Mouse (Mus musculus) erythroblast, embryonic 14.5 days (primary cell): ENCODE data around the gene Car9. TPM values are rescaled to one million over a fixed set of nuclear protein-coding genes. Genes with fewer than 3 reads are reported as not detected.

ENCODE experiments used
- H3K27me3 ChIP-seq: 2 replicates; pipeline ENCODE4 v1.6.1; 2012; ENCODE audit warnings: inconsistent platforms; ENCODE audit not compliant: control insufficient read depth
- H3K36me3 ChIP-seq: 2 replicates; pipeline ENCODE4 v1.6.1; 2012; ENCODE audit warnings: mild to moderate bottlenecking, inconsistent platforms; ENCODE audit not compliant: control insufficient read depth
- H3K4me1 ChIP-seq: 2 replicates; pipeline ENCODE4 v1.6.1; 2012; ENCODE audit warnings: inconsistent platforms; ENCODE audit not compliant: control insufficient read depth
- H3K4me3 ChIP-seq: replicated peaks from 2 replicates; pipeline ENCODE3; 2012; ENCODE audit warnings: moderate library complexity, mild to moderate bottlenecking, inconsistent platforms
- H3K9me3 ChIP-seq: 2 replicates; pipeline ENCODE4 v1.6.1; 2012; ENCODE audit warnings: low read length, inconsistent platforms, mixed read lengths; ENCODE audit not compliant: control insufficient read depth
- GATA1 ChIP-seq: IDR thresholded peaks from 2 replicates; pipeline ENCODE4 v1.6.1; 2012; ENCODE audit warnings: low read length, inconsistent platforms, mixed read lengths
- TAL1 ChIP-seq: IDR thresholded peaks from 3 replicates; pipeline ENCODE4 v1.6.1; 2012; ENCODE audit warnings: low read length, inconsistent platforms, mixed read lengths
- polyA plus RNA-seq: library from polyadenylated mRNA; stranded (reverse); fragments of >175 nt; gene quantifications from 2 replicates; pipeline ENCODE4 v1.2.3, GENCODE M21; 2012

Gene Car9
- polyA plus RNA-seq, 1 experiment, result not detected

DNA sequence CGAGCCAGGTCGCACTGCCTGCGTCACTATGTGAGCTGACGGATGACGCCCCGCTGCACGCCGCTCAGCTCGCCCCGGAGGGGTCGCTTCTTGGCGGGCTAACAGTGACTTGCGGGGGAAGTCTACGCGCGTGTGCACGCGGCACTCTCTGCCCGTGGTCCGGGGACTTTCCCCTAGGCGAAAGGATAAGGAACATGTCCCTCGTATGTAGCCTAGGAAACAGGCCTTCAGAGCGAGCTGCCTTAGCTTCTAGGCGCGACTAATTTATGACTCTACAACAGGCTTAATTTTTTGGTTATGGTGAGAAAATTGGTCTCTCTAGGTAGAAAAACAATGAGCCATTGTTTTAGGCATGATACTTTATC, 14.0 kb upstream of the Car9 start, which contains the start of gene Ccdc107:
Gene Ccdc107 (plus strand): TSS at position 80 of the 365 bp plus-strand sequence.
- no peaks in the 10 kb centered on the region for H3K27me3 ChIP-seq
- H3K4me1 ChIP-seq, result peaks cover 76% of the 10 kb centered on the region
- peaks cover 32% of the 10 kb centered on the region for H3K36me3 ChIP-seq
- H3K9me3 ChIP-seq, result no peaks in the 10 kb centered on the region
- no peak for TF ChIP-seq TAL1
- TF ChIP-seq GATA1, result no peak
- peak within 1 kb of the TSS; percentile 81 for H3K4me3 ChIP-seq

DNA sequence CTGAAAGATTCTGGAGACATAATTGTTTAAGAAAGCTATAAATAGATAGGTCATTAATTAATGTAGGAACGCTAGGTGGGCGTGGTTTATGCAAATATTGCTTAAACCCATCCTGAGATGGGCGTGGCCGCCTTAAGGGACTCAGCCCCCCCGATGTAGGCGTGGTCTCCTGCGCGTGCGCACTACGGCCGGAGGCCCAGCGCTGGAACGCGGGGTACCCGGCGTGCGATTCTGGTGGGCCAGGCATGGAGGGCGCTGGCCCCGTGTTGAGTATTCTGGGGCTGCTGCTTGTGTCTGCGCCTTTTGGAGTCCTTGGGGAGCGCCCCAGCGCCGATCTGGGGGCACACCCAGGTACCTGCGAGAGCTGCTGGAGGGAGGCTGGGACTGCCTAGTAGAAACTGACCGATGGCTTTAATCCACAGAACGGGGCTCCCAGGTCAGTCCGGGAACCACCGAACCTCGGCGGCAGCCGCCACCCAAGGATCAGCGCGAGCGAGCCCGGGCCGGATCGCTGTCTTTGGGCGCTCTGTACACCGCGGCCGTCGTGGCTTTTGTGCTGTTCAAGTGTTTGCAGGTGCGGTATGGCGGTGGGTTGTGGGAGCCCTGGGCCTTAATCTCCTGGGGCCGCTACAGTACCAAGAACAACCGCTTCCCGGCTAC, 13.4 kb upstream of the Car9 start:
- Histone ChIP-seq H3K4me1 (peaks cover 81% of the 10 kb centered on the region), H3K36me3 (peaks cover 37% of the 10 kb centered on the region), H3K9me3 (no peaks in the 10 kb centered on the region), H3K4me3 (peak overlapping the region; percentile 81), H3K27me3 (no peaks in the 10 kb centered on the region)
- no peak for TF ChIP-seq GATA1
- TF ChIP-seq TAL1, result no peak

- peaks cover 83% of the 10 kb centered on the region for H3K4me1 ChIP-seq
- H3K36me3 ChIP-seq, result peaks cover 42% of the 10 kb centered on the region
- peak overlapping the region; percentile 81 for H3K4me3 ChIP-seq
- H3K9me3 ChIP-seq, result no peaks in the 10 kb centered on the region
- H3K27me3 ChIP-seq, result no peaks in the 10 kb centered on the region
- TF ChIP-seq TAL1 (no peak), GATA1 (no peak)
Observed at GRCm38 (mm10) chr4:43493846-43494240, 12.9 kb upstream of the Car9 start.

- Histone ChIP-seq H3K9me3 (no peaks in the 10 kb centered on the region), H3K27me3 (no peaks in the 10 kb centered on the region), H3K4me3 (no peak overlapping the region), H3K36me3 (peaks cover 43% of the 10 kb centered on the region), H3K4me1 (peaks cover 75% of the 10 kb centered on the region)
- TF ChIP-seq TAL1, result no peak
- TF ChIP-seq GATA1, result no peak
Observed at GRCm38 (mm10) chr4:43496587-43496986, 10.2 kb upstream of the Car9 start.

DNA sequence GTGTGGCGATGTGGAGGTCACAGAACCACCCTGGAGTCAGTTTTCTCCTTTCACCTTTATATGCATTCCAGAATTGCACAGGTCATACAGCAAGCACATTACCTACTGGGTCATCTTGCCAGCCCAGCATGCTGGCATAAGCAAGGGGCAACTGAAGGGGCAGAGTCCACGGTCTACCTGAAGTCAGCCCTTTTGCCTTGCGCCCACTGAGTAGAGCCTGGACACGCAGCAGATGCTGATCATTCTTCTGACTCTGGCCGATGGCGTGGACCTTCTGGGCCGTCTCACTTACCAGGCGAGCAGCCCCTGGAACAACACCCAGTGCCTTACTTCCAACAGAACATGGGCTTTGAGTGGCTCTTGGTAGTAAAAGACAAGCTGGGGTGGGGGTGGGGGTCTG, 9.4 kb upstream of the Car9 start:
- TF ChIP-seq GATA1 (no peak), TAL1 (no peak)
- Histone ChIP-seq H3K9me3 (no peaks in the 10 kb centered on the region), H3K27me3 (no peaks in the 10 kb centered on the region), H3K36me3 (peaks cover 43% of the 10 kb centered on the region), H3K4me3 (peak overlapping the region; percentile 91), H3K4me1 (peaks cover 69% of the 10 kb centered on the region)

- no peaks in the 10 kb centered on the region for H3K9me3 ChIP-seq
- H3K36me3 ChIP-seq, result peaks cover 43% of the 10 kb centered on the region
- no peaks in the 10 kb centered on the region for H3K27me3 ChIP-seq
- TF ChIP-seq TAL1 (no peak), GATA1 (no peak)
- peak overlapping the region; percentile 91 for H3K4me3 ChIP-seq
- H3K4me1 ChIP-seq, result peaks cover 65% of the 10 kb centered on the region
Observed at GRCm38 (mm10) chr4:43497946-43498345, 8.8 kb upstream of the Car9 start.

GRCm38 (mm10) chr4:43498983-43499382, 7.8 kb upstream of the Car9 start:
- Histone ChIP-seq H3K27me3 (no peaks in the 10 kb centered on the region), H3K4me1 (peaks cover 60% of the 10 kb centered on the region), H3K36me3 (peaks cover 43% of the 10 kb centered on the region), H3K9me3 (no peaks in the 10 kb centered on the region), H3K4me3 (peak overlapping the region; percentile 91)
- TF ChIP-seq GATA1 (no peak), TAL1 (no peak)

DNA sequence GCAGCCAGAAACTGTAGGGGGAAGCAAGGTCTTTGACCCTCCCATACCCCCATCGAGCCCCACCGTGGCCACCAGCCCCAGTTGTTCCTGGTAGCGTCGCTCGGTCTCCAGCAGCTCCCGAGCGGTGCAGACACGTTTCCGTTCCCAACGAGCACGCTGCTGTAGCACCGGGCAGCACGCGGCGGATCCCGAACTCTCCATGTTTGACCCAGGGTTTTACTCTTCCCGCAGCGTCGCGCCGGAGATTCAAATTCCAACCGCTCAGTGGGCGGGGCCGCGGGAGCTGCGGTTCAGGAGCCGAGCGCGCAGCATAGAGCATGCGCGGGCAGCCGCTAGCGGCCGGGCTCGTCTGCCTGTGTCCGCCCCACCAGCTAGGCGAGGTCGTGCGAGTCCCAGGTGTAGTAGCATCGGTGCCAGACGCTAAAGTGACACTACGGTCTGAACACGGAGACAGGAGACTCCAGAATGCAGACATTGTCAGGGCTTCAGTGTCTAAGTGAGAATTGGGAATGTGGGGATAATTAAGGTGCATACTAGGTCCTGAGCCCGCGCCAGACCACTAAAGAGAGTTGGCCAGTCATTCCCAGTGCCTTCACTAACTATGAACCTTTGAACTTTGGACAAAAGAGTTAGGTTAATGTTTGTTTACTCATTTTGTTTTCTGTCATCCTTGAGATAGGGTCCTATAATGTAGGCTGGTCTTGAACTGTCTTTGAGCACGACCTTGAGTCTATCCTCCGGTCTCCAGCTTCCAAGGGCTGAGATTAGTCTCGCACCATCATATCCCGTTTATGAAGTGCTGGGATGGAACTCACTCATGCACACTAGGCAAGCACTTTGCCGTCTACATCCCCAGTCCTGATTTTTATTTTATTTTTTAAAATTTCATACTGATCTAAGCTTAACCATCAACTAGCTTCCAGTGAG, 7.1 kb upstream of the Car9 start, which contains the start of gene Arhgef39:
Gene Arhgef39 (minus strand): TSS at position 289 of the 927 bp plus-strand sequence.
- H3K4me3 ChIP-seq, result peak within 1 kb of the TSS; percentile 91
- H3K27me3 ChIP-seq, result no peaks in the 10 kb centered on the region
- peaks cover 57% of the 10 kb centered on the region for H3K4me1 ChIP-seq
- H3K36me3 ChIP-seq, result peaks cover 43% of the 10 kb centered on the region
- H3K9me3 ChIP-seq, result no peaks in the 10 kb centered on the region
- no peak for TF ChIP-seq TAL1
- TF ChIP-seq GATA1, result no peak

DNA sequence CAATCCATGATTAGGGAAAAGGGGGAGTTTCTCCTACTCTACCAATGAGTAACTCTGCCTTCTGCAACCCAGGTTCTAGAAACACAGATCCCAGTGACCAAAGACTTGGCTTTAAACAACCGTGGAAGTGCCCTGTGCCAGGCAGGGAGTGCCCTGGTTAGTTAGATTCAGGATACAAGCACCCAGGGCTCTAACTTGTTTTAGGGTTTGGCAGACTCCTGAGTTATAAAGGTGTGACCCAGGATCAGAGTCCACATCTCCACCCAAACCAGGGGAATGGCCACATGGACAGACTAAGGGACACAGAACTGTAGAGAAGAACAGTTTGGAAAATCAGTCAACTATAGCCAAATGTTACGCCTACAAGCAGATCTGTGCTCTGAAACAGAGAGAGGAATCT, 3.7 kb upstream of the Car9 start:
- H3K4me1 ChIP-seq, result peaks cover 31% of the 10 kb centered on the region
- no peak overlapping the region for H3K4me3 ChIP-seq
- TF ChIP-seq TAL1 (no peak), GATA1 (no peak)

More for the DNA sequence above, 3.7 kb upstream of the Car9 start:
- Histone ChIP-seq H3K27me3 (peaks cover 14% of the 10 kb centered on the region), H3K9me3 (no peaks in the 10 kb centered on the region), H3K36me3 (peaks cover 9% of the 10 kb centered on the region)
